Mouse (Mus musculus) intestine, postnatal 0 days (tissue): ENCODE data around the gene Prrt1. TPM values are rescaled to one million over a fixed set of nuclear protein-coding genes. Genes with fewer than 3 reads are reported as not detected.
A peak's percentile ranks its signal among the peaks of the same experiment; 100 is the strongest.

ENCODE experiments used
- ATAC-seq: fragments of 200-750 bp; cut with Nextera tagmentation; 2 replicates; pipeline ENCODE4 v1.8.0; 2017; ENCODE audit warnings: mild to moderate bottlenecking, moderate TSS enrichment, moderate library complexity
- H3K27ac ChIP-seq: fragments of 300-500 bp; sonication (generic); 2 replicates; pipeline ENCODE4 v1.5.1; 2014; ENCODE audit warnings: mild to moderate bottlenecking, low read depth, low read length, moderate library complexity
- H3K27me3 ChIP-seq: fragments of 300-500 bp; sonication (generic); replicated peaks from 2 replicates; pipeline ENCODE4 v1.6.1; 2014; ENCODE audit warnings: low read length, mixed read lengths; ENCODE audit not compliant: control insufficient read depth, insufficient read depth
- H3K36me3 ChIP-seq: fragments of 300-500 bp; sonication (generic); 2 replicates; pipeline ENCODE4 v1.6.1; 2014; ENCODE audit warnings: mild to moderate bottlenecking, moderate library complexity; ENCODE audit not compliant: control insufficient read depth, insufficient read depth
- H3K4me1 ChIP-seq: fragments of 300-500 bp; sonication (generic); replicated peaks from 2 replicates; pipeline ENCODE4 v1.6.1; 2014; ENCODE audit warnings: antibody characterized with exemption, low read length, mixed read lengths; ENCODE audit not compliant: control insufficient read depth, insufficient read depth
- H3K4me2 ChIP-seq: fragments of 300-500 bp; sonication (generic); replicated peaks from 2 replicates; pipeline ENCODE4 v1.6.1; 2014; ENCODE audit warnings: low read depth, mild to moderate bottlenecking, moderate library complexity
- H3K4me3 ChIP-seq: fragments of 300-500 bp; sonication (generic); 2 replicates; pipeline ENCODE4 v1.5.1; 2014; ENCODE audit warnings: low read depth, low read length
- H3K9ac ChIP-seq: fragments of 300-500 bp; sonication (generic); 2 replicates; pipeline ENCODE4 v1.6.1; 2014; ENCODE audit warnings: mild to moderate bottlenecking, low read depth, low read length
- H3K9me3 ChIP-seq: fragments of 300-500 bp; sonication (generic); 2 replicates; pipeline ENCODE4 v1.6.1; 2016; ENCODE audit warnings: mixed run types; ENCODE audit not compliant: control insufficient read depth
- CTCF ChIP-seq: sonication (generic); IDR thresholded peaks from 2 replicates; pipeline ENCODE4 v1.5.1; 2016; ENCODE audit warnings: low read depth, mild to moderate bottlenecking, control low read depth, antibody characterized with exemption, moderate library complexity
- WGBS: fragments of 180-500 bp; shearing (Covaris S2); extraction: QIAGEN DNeasy Blood & Tissue Kit; methylation state at CpG from one replicate; pipeline ENCODE4 v1.1.7; 2014; 5-methylcytosine and 5-hydroxymethylcytosine counted together
- polyA plus RNA-seq: library from polyadenylated mRNA; unstranded; fragments of >200 nt; fragmentation: Nextera tagmentation; extraction: Ambion mirVana; gene quantifications from 2 replicates; pipeline ENCODE4 v1.2.1, GENCODE M21; 2015

Gene Prrt1
- polyA plus RNA-seq, 1 experiment from 2014 or later: 0.47 TPM

DNA sequence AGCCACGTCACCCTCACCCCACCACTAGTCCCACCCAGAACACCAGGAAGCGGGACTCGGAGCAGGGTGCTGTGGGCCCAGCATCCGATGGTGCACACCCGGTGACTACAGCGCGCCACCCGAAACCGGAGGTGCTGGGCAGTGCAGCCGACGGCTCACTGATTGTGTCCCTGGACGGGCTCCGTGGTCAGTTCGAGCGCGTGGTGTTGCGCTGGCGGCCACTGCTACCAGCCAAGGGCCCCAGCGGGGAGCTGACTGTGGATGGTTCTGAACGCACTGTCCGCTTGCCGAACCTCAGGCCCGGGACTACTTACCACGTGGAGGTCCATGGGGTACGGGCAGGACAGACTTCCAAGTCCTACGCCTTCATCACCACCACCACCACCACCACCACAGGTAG is 50.9 kb downstream of the Prrt1 start:
- no peak overlapping the region for H3K9ac ChIP-seq
- H3K4me1 ChIP-seq: peaks cover 3% of the 10 kb centered on the region
- H3K9me3 ChIP-seq: no peaks in the 10 kb centered on the region
- 83% methylated on average over 26 of the region's 26 CpGs for WGBS
- TF ChIP-seq CTCF: no peak
- H3K4me2 ChIP-seq: no peak overlapping the region
- no peak for ATAC-seq
- no peak overlapping the region for H3K27ac ChIP-seq
- H3K4me3 ChIP-seq: no peak overlapping the region
- no peaks in the 10 kb centered on the region for H3K36me3 ChIP-seq
- peaks cover 4% of the 10 kb centered on the region; the same call in 1 of the 2 replicates for H3K27me3 ChIP-seq

- Histone ChIP-seq H3K36me3 (no peaks in the 10 kb centered on the region), H3K4me1 (peaks cover 3% of the 10 kb centered on the region), H3K4me2 (no peak overlapping the region), H3K9ac (no peak overlapping the region), H3K27ac (no peak overlapping the region), H3K9me3 (no peaks in the 10 kb centered on the region), H3K4me3 (no peak overlapping the region), H3K27me3 (peaks cover 4% of the 10 kb centered on the region; the same call in 1 of the 2 replicates)
- no peak for ATAC-seq
- 65% methylated on average over 4 of the region's 4 CpGs for WGBS
- no peak for TF ChIP-seq CTCF
Measured at GRCm38 (mm10) chr17:34680621-34681020, 51.3 kb downstream of the Prrt1 start.

DNA sequence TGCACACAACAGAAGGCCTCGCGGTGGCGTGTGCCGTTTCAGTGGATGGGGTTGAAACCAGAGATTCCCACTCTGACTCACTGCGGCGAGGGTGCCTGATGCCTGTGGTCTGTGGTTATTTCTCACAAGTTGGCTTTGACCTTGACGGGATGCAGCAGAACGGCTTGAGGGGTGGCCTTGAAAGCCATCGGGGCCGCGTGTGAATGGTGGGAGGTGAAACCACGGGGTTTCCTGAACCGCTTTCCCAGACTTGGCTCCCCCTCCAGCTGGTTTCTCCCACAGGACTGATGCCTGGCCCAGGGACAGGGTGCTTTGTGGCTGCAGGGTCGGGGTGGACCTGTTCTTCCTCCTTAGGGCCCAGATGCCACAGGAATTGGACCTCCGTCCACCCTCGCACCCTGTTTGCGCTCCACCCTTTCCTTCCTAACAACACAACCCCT is 51.8 kb downstream of the Prrt1 start:
- H3K4me3 ChIP-seq: no peak overlapping the region
- no peak overlapping the region for H3K27ac ChIP-seq
- no peak for ATAC-seq
- H3K9me3 ChIP-seq: no peaks in the 10 kb centered on the region
- 48% methylated on average over 17 of the region's 17 CpGs for WGBS
- no peaks in the 10 kb centered on the region for H3K36me3 ChIP-seq
- H3K9ac ChIP-seq: no peak overlapping the region
- H3K4me2 ChIP-seq: no peak overlapping the region
- H3K4me1 ChIP-seq: peaks cover 3% of the 10 kb centered on the region
- TF ChIP-seq CTCF: no peak
- H3K27me3 ChIP-seq: peaks cover 4% of the 10 kb centered on the region; the same call in 1 of the 2 replicates

DNA sequence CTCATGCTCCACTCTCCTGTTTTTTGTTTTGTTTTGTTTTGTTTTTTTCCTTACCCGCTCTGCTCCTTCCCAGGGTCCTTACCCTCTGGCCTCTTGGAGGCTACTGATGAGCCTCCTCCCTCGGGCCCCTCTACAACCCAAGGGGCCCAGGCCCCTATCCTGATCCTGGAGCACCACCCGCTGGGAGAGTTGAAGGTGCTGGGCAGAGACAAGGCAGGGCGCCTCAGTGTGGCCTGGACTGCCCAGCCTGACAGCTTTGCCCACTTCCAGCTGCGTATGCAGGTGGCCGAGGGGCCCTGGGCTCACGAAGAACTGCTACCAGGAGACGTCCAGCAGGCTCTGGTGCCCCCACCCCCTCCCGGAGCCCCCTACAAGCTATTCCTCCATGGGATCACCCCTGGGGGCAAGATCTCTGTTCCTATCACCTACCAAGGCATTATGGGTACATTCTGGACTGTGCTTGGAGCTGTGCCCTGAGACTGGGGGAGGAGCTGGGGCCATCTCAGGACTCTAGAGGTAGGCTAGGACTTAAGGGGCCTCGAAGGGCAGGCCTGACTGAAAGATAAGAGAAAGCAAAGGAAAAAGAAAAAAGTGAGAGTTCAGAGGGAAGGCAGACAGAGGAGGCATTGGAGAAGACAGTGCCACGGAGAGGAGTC is 52.7 kb downstream of the Prrt1 start:
- Histone ChIP-seq H3K36me3 (no peaks in the 10 kb centered on the region), H3K27me3 (peaks cover 4% of the 10 kb centered on the region; the same call in 1 of the 2 replicates), H3K4me2 (no peak overlapping the region), H3K4me1 (peaks cover 3% of the 10 kb centered on the region), H3K9ac (no peak overlapping the region), H3K9me3 (no peaks in the 10 kb centered on the region), H3K27ac (0 out of 2 replicates have a peak overlapping the region, but pooled peaks have one; percentile 35), H3K4me3 (no peak overlapping the region)
- peak; percentile 35; the same call in 1 of the 2 replicates for TF ChIP-seq CTCF
- no peak for ATAC-seq
- WGBS: 65% methylated on average over 11 of the region's 11 CpGs

Other genes with a start within 250 kb of the Prrt1 start
- 1.6 and 1.7 TPM in 2 replicates for gene BC051142, start 230.7 kb upstream of the Prrt1 start, polyA plus RNA-seq
- gene Btnl4, start 152.2 kb upstream of the Prrt1 start, polyA plus RNA-seq: 20.2 and 25.1 TPM in 2 replicates
- gene Btnl6, start 112.2 kb upstream of the Prrt1 start, polyA plus RNA-seq: 85.8 and 97.6 TPM in 2 replicates
- 1.4 and 3.2 TPM in 2 replicates for gene Notch4, start 65.3 kb upstream of the Prrt1 start, polyA plus RNA-seq
- gene Gpsm3, start 39.7 kb upstream of the Prrt1 start, polyA plus RNA-seq: 8.6 and 10.6 TPM in 2 replicates
- 6.1 and 6.5 TPM in 2 replicates for gene Pbx2, start 38.3 kb upstream of the Prrt1 start, polyA plus RNA-seq
- gene Ager, start 31.7 kb upstream of the Prrt1 start, polyA plus RNA-seq: 1.3 and 1.5 TPM in 2 replicates
- 123 and 135 TPM in 2 replicates for gene Rnf5, start 25.8 kb upstream of the Prrt1 start, polyA plus RNA-seq
- 53.2 and 55.6 TPM in 2 replicates for gene Agpat1, start 25.3 kb upstream of the Prrt1 start, polyA plus RNA-seq
- 2.5 and 2.7 TPM in 2 replicates for gene Egfl8, start 13.6 kb upstream of the Prrt1 start, polyA plus RNA-seq
- gene Ppt2, start 1.0 kb upstream of the Prrt1 start, polyA plus RNA-seq: 17.2 and 18.0 TPM in 2 replicates
- gene Fkbpl, start 15.2 kb downstream of the Prrt1 start, polyA plus RNA-seq: 8.8 and 9.2 TPM in 2 replicates
- 22.9 and 23.1 TPM in 2 replicates for gene Atf6b, start 17.6 kb downstream of the Prrt1 start, polyA plus RNA-seq
- 1.4 and 1.9 TPM in 2 replicates for gene Tnxb, start 41.0 kb downstream of the Prrt1 start, polyA plus RNA-seq
- 1.2 and 1.6 TPM in 2 replicates for gene C4b, start 114.3 kb downstream of the Prrt1 start, polyA plus RNA-seq
- 0.18 and 0.25 TPM in 2 replicates for gene Cyp21a1, start 175.0 kb downstream of the Prrt1 start, polyA plus RNA-seq
- gene Stk19, start 207.4 kb downstream of the Prrt1 start, polyA plus RNA-seq: 29.1 and 34.0 TPM in 2 replicates
- 42.5 and 44.2 TPM in 2 replicates for gene Dxo, start 207.5 kb downstream of the Prrt1 start, polyA plus RNA-seq
- 18.3 and 20.8 TPM in 2 replicates for gene Skiv2l, start 220.7 kb downstream of the Prrt1 start, polyA plus RNA-seq
- 55.7 and 57.8 TPM in 2 replicates for gene Nelfe, start 220.9 kb downstream of the Prrt1 start, polyA plus RNA-seq
- 84.8 and 94.9 TPM in 2 replicates for gene Cfb, start 233.0 kb downstream of the Prrt1 start, polyA plus RNA-seq
- gene Zbtb12, start 249.9 kb downstream of the Prrt1 start, polyA plus RNA-seq: 0.74 and 1.1 TPM in 2 replicates